Mouse (Mus musculus) heart, postnatal 0 days (tissue): Measurements from ENCODE around the gene Tnrc6a.

Experiments used
- CTCF ChIP-seq: IDR thresholded peaks from 2 replicates; pipeline ENCODE4 v1.5.1; 2016; ENCODE audit warnings: antibody characterized with exemption, control low read depth, low read depth
- EP300 ChIP-seq: IDR thresholded peaks from 2 replicates; pipeline ENCODE4 v1.6.1; 2016; ENCODE audit warnings: antibody characterized with exemption, low read depth

DNA sequence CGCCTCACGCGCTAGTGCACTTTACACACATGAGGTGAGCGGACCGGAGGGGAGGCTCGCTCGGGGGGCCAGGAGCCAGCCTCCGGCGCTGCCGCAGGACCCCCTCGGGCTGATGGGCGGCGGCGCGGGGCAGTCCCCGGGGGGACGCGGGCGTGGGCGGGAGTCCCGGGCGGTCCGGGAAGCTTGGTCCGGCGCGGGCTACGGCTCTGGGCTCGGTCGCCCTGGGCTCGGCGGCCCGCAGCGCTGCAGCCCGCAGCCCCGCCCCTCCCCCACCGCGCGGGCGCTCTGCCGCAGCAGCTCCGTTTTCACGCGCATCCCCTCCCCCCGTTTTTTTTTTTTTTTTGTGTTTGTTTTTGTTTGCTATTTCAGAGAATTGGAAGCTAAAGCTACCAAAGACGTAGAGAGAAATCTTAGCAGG is 623 bp downstream of the Tnrc6a start:
- no peak for TF ChIP-seq CTCF
- TF ChIP-seq EP300, result no peak; the same call in 1 of the 2 replicates
